Comparison of ENCODE assay signal across 13 mouse cellular contexts in the genomic region with DNA sequence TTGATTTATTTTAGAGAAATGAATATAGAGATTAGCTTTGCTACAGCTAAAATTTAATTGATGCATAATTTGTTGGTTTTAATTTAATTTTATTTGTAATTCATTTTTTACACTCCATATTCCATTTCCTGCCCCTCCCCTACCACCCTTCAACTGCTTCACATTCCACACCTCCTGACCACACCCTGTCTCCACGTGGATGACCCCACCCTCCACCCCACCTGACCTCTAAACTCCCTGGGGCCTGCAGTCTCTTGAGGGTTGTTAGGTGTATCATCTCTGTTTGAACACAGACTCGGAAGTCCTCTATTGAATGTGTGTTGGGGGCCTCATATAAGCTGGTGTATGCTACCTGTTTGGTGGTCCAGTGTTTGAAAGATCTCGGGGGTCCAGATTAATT. TPM values are rescaled to one million over a fixed set of nuclear protein-coding genes. Genes with fewer than 3 reads are reported as not detected.
"Had no signal": no experiment of that assay in that cellular context is flagged by ENCODE, and none has a peak within 500 bp of the region (broad histone marks: within the 10 kb centered on the region; RNA-seq: fewer than 3 reads in every experiment).

No protein-coding gene starts in this region.

- H3K27ac ChIP-seq: kidney, postnatal 0 days; left cerebral cortex, adult 2 months; limb, embryonic 10.5 days; liver, embryonic 12.5 days; lung, embryonic 15.5 days; neural tube, embryonic 15.5 days; stomach, postnatal 0 days had no signal

- DNase-seq: kidney, adult 8-10 months; midbrain, embryonic 14.5 days; thymus, postnatal 4 days had no signal

- H3K27me3 ChIP-seq: liver, embryonic 12.5 days; lung, embryonic 15.5 days; neural tube, embryonic 15.5 days had no signal

- ATAC-seq: liver, embryonic 12.5 days had no signal

- H3K4me3 ChIP-seq: left cerebral cortex, adult 2 months; limb, embryonic 10.5 days; liver, embryonic 12.5 days; lung, embryonic 15.5 days; myocyte; neural tube, embryonic 15.5 days had no signal

- H3K9me3 ChIP-seq: limb, embryonic 10.5 days; liver, embryonic 12.5 days; lung, embryonic 15.5 days; neural tube, embryonic 15.5 days had no signal

- H3K4me2 ChIP-seq: liver, embryonic 12.5 days; lung, embryonic 15.5 days; neural tube, embryonic 15.5 days had no signal

- H3K9ac ChIP-seq: liver, embryonic 12.5 days; lung, embryonic 15.5 days; neural tube, embryonic 15.5 days had no signal

- H3K4me1 ChIP-seq: limb, embryonic 10.5 days; liver, embryonic 12.5 days; lung, embryonic 15.5 days; neural tube, embryonic 15.5 days had no signal

RNA-seq across cellular contexts. Expression of a gene that starts 48.7 kb away (rescaled TPM):
- total RNA-seq: left cerebral cortex, adult 2 months; left cerebral cortex, postnatal 14 days; megakaryocyte progenitor cell, adult 5-6 weeks had no signal
